Mouse (Mus musculus): ENCODE measurements at regions not wholly inside any gene's neighbourhood (a gene's known extent, or its start where the extent isn't known, plus 50 kb on each side); places are given as distances from the start of the nearest gene placed in this dataset.

GRCm38 (mm10) chr9:84178705-84179104, 253.8 kb downstream of the Bckdhb start:
- DNase-seq: no peak

- no peak for DNase-seq
These were observed 254.3 kb downstream of the Bckdhb start for GRCm38 (mm10) chr9:84179238-84179637.

GRCm38 (mm10) chr9:84183637-84184374, 258.9 kb downstream of the Bckdhb start:
- no peak for DNase-seq

- no peak for DNase-seq
These were observed 262.6 kb downstream of the Bckdhb start for GRCm38 (mm10) chr9:84187531-84187930.

- no peak for DNase-seq
These were observed 268.5 kb downstream of the Bckdhb start for GRCm38 (mm10) chr9:84193405-84193804.

DNA sequence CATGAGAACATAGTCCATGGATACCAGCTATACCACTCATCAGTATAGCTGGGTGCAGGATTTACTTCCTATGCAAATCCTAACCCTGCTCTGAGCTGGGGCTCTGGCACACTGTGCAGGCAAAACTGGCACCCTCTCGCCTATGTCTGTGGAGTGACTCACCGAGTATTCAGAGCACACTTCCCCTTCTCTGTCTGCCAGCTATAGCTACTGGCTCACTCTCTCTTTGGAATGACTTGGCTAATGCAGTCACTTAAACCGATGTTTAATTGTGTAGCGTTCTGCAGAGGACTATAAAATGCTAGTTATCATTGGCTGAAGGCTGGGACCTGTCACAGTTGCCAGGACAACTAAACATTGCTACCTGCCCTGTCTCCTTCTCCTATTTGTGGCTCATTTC, 269.8 kb downstream of the Bckdhb start:
- no peak for DNase-seq

DNA sequence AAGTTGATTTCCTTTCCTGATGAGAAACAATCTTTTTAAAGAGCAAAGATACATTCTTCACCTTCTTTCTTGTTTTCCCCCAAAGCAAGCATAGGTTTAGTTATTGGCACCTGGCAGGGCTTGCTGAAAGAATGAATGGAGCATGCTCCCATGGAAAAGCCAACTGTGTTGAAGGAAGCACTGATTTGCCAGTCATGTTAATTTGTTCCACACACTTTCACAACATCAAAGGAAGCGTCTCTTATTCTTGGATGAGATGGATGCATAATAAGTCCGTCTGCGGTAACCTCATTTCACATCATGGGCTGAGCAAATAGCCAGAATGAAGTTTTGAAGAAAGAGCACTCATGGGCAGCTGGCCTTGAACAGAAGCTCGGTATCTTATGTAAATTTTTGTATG, 270.4 kb downstream of the Bckdhb start:
- DNase-seq: no peak

DNA sequence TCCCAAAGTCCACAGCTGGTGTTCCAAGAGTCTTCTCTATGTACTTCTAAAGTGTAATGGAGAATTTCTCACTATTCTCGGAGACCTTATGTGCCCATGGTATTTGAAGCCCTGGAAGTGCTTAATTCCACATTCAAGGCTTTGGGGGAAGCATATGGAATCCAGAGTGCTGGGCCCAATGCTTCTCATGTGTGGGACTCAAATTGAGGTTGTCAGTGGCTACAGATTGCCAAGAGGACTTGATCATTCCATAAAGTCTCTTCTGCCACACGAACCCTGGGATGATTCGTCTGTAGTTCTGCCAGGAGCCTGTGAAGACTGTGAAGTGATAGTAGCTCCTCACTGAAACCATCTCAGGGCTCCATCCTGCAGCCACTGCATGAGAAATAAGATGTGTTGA, 275.3 kb downstream of the Bckdhb start:
- DNase-seq: no peak

- DNase-seq: no peak
These were observed 279.1 kb downstream of the Bckdhb start for GRCm38 (mm10) chr9:84204056-84204455.

GRCm38 (mm10) chr9:84240491-84240975, 315.6 kb downstream of the Bckdhb start:
- DNase-seq: no peak

- no peak for DNase-seq
These were observed 324.8 kb downstream of the Bckdhb start for GRCm38 (mm10) chr9:84249765-84250164.

DNA sequence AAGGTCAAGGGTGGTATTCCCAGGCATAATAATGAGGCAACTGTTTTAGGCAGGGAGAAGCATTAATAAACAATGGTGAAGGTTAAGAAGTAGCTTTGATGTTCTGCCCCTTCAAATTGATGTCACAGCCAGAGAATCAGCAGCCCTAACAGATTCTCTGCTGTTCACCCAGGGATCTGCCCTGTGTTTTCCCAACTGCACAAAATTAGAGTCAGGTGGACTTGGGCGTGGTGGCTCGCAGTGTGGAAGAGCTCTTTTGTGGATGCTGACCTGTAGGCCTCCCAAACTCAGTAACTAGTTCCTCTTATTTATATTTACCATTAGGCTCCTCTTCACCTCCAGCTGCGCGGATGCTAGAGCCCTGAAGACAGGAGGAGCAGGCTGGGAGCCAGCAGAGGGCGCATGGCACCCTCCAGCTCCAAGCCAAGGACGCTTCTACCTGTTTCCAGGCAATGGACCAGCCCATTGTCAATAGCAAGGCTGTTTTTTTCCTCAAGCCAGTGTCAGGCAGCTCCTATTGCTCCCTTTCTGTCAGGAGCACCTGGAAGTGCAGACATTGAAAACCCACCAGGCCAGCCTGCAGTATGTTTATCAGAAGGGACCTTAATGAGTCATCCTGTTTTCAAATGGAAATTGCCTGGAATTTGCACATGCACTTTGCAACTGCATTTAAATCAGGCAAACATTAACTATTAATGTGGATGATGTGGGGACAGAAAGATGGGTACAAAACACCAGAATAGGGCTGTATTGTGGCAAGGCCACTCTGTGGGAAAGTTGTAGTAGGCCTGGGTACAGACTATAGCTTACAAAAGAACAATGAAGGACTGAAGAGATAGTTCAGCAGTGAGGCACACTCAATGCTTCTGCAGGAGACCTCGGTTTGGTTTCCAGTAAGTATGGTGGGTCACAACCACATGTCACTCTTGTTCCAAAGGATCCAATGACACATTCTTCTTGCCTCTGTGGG, 328.4 kb downstream of the Bckdhb start:
- peak in 1 of 2 experiments; percentile 21 for DNase-seq

GRCm38 (mm10) chr9:84258488-84258887, 333.5 kb downstream of the Bckdhb start:
- no peak for DNase-seq

GRCm38 (mm10) chr9:84259751-84260150, 334.8 kb downstream of the Bckdhb start:
- DNase-seq: no peak

DNA sequence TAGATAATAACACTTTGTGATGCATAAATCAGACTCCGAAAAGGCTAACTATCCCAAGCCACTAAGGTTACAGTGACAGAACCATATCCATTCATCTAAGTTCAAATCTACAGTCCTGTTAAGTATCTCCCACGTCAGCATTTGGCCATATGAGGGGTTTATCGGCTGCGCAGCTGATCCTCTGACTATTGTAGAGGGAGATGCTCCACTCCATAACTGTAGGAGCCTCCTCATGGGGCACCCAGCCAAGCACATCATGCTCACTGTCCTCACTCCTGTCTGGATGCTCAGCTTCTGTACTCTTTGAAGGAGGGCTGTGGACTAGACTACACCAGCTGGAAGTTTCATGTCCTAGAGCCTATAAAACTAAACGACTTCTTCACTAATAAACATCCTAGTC, 337.2 kb downstream of the Bckdhb start:
- DNase-seq: no peak

DNA sequence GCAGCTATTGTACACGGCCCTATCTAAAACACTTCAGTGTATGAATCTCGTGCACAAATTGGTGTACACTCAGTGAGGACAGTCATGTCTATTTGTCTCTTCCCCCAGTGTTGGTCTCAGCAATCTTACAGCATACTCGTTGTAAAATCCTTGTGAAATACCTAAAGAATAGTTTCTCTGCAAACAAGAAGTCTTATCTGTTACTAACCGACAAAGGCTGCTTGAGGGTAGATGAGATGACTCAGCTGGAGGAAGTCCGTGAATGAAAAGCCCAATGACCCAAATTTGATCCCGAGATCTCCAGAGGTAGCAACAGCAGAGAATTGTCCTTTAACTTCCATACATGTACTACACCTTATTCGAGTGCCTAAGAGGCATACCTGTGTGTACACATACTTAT, 342.0 kb downstream of the Bckdhb start:
- DNase-seq: no peak

DNA sequence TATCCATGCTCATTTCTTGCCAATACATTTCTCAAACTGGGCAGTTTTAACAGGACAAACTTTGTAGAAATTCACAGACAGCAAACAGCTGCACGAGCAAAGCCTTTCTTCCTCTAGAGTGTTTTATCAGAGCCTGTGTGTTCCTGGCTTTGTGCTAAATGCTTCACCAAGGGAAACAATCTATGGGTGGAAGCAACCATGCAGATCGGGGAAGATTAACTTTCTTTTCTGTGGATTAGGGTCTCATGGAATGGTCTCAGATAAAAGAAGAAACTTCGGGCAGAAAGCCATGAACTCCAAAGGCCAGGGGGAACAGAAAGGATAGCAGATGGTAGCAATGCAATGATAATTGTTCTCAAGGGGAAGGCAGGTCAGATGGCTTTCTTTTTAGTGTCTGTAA, 349.7 kb downstream of the Bckdhb start:
- DNase-seq: no peak

GRCm38 (mm10) chr9:84278295-84278694, 353.4 kb downstream of the Bckdhb start:
- no peak for DNase-seq

- DNase-seq: no peak
These were observed 353.8 kb downstream of the Bckdhb start for GRCm38 (mm10) chr9:84278731-84279130.

DNA sequence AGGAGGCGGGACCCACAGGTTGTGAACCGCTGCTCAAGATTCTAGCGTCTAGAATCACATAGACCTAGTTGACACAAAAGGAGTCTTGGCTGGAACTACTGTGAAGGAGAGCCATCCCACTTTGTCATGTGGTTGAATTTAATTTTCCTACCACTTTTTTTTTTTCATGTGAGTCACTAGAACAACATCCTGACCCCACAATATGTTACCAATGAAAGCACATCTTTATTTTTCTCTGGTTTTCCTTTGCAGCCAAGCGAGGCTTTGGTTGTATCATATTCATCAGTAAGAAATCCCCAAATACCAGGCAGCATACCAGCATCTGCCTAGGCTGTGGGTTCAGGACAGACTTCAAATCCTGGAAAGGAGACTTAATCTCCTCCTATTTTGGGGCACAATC, 356.0 kb downstream of the Bckdhb start:
- DNase-seq: no peak

- DNase-seq: no peak
These were observed 356.7 kb downstream of the Bckdhb start for GRCm38 (mm10) chr9:84281610-84282009.

- DNase-seq: no peak
These were observed 358.4 kb downstream of the Bckdhb start for GRCm38 (mm10) chr9:84283296-84283695.

GRCm38 (mm10) chr9:84285604-84286003, 360.7 kb downstream of the Bckdhb start:
- no peak for DNase-seq

- no peak for DNase-seq
These were observed 370.9 kb downstream of the Bckdhb start for GRCm38 (mm10) chr9:84295891-84296290.
